Mouse (Mus musculus) urinary bladder, adult 18-20 months (tissue): ENCODE measurements at regions not wholly inside any gene's neighbourhood (a gene's known extent, or its start where the extent isn't known, plus 50 kb on each side); places are given as distances from the start of the nearest gene placed in this dataset.
A peak's percentile ranks its signal among the peaks of the same experiment; 100 is the strongest.
"Not testable (repeated sequence)": the region's sequence is repeated elsewhere in the genome, so short reads cannot be mapped to it uniquely, and the experiment has no call there.

ENCODE experiments used
- DNase-seq, 2 experiments: peaks; one replicate each; pipeline ENCODE4 v3.0.0; 2022; ENCODE audit warnings: low spot score in 2 of 2, mixed read lengths in 2 of 2

DNA sequence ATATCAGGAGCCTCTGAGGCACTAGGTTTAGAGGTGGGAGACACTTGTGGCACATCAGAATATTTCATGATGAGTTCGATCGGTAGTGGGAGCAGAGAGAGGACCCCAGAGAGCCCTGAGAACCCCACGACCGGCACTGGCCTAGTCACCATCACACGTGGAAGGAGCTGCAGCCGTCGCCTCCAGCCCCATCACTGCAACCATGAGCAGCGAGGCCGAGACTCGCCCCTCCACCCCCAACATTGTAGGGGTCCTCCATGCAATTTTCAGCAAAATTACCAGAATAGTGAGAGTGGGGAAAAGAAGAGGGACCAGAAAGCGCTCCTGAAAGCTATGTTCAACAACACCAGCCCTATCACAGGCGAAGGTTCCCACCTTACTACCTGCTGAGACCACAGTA is 297.0 kb downstream of the Edem1 start:
- DNase-seq, result no peak

GRCm38 (mm10) chr6:109127203-109127602 is 298.8 kb downstream of the Edem1 start:
- DNase-seq, result no peak

DNA sequence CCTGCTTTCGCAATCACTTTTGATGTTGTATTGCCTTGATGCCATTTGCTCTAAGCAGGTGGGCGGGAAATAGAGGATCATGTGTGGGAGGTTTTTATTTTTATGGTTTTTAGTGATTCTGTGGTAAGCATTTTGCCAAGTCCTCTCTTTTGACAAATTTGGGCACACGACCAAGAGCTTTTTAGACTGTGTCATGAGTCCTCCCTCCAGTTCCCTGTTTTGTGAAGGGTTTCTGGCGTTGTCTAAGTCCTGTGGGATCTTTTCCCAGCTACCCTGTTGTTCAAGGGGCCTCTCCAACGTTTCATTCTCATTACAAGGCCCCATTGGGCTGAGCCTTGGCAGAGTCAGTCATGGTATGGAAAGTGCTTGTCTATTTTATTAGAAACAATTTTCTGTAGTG is 317.7 kb downstream of the Edem1 start:
- DNase-seq, result no peak

DNA sequence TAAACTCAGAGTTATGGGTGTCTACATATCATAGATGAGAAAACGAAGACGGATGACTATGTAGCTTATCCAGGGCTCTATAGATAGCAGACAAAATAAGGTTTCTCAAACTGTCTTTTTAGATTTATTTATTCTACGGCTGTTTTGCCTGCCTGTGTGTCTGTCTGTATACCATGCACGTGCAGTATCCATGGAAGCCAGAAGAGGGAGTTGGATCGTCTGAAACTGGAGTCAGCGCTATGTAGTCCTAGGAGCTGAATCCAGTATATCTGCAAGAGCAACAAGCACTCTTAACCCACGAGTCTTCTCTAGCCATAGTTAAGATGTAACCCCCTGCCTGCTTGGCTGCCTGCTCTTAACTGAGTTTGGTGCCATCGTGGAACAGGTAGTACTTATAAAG is 320.6 kb downstream of the Edem1 start:
- DNase-seq, result no peak

DNA sequence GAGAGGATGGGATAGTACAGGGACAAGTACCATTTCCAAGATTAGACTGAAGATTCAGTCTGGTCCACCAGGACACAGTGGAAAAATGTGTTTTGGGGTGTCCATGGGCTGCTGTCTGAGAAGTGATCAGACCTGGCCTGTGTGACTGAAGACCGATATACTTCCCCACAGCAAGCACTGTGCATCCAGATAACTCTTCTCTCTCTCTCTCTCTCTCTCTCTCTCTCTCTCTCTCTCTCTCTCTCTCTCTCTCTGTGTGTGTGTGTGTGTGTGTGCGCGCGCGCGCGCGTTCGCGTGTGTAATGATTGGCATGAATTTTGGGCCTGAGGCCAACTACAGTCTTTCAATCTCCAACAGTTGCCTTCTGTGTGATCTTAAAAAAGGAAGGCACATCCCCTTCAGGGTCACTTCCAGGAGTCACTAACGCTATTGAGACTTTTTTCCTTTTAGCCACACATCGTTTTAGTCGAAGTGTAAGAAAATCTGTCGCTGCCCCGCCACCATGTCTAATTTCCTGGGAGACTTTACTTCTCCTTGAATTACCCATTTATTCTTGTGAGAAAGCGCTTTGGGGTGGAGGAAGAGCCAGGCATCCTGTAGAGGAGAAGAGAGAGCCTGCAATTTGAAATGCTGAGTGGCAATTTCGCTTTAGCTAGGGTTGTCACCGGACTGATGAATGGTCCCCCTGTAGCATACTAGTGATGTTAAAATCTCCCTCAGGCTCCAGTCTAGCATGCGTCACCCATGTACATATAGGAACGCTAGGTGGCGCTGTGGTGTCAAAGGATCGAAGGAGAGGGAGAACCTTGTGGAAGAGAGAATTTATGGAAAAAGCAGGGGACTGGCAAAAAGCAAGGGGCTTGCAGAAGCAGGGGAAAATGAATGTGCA is 321.8 kb downstream of the Edem1 start:
- peak; percentile 13 to 33 for DNase-seq

DNA sequence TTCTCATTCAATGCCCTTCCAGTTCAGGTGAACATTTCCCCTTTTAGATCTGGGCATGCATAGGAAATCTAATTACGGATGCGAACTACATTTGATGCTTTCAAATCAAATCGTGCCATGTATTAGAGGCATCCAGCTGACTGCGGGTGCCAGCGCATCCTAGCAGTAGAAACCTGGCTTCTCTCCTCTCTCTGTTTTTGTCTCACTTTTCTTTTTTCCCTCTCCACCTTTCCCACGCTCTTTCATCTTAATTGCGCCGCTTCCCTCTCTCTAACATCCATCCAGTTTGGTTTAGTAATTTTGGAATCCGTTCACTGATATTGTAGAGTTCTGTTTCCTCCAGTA is 322.4 kb downstream of the Edem1 start:
- DNase-seq, result no peak

DNA sequence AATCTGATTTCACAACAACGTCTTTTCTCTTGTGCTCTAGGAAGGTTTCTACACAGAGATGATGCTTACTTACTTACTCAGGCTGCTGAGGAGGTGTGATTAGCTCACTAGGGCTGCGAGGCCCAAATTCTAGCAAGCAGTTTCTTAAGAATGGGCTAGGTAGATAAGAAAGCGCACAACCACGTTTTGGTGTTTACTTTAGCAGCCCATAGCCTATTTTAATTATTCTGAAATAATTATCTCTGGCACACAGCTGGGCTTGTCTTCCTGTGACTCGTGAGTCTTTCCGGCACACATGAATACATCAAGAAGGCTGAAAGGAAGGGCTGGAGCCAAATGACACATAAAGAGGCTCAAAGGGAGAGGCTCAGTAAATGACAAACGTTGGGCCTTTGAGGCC is 325.2 kb downstream of the Edem1 start:
- DNase-seq, result no peak

DNA sequence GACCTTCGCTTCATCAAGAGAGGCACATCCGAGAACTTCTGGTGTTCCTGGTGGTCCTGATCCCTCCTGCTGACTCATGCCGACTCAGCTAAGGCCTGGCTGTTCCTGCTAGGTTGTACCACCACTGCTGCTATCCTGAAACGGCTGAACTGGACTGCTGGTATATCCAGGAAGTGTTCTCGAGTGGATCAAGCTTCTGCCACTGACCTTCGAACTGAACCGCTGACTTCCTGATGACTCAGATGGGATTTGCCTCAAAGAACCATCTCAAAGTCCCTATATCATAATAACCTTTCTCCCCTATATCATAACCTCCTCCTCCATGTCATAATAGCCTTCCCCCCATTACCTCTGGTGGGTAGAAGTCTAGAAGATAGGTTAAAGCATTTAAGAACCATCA is 331.1 kb downstream of the Edem1 start:
- no peak for DNase-seq

- DNase-seq, result no peak
Observed at GRCm38 (mm10) chr6:109167439-109167838, 339.0 kb downstream of the Edem1 start.

DNA sequence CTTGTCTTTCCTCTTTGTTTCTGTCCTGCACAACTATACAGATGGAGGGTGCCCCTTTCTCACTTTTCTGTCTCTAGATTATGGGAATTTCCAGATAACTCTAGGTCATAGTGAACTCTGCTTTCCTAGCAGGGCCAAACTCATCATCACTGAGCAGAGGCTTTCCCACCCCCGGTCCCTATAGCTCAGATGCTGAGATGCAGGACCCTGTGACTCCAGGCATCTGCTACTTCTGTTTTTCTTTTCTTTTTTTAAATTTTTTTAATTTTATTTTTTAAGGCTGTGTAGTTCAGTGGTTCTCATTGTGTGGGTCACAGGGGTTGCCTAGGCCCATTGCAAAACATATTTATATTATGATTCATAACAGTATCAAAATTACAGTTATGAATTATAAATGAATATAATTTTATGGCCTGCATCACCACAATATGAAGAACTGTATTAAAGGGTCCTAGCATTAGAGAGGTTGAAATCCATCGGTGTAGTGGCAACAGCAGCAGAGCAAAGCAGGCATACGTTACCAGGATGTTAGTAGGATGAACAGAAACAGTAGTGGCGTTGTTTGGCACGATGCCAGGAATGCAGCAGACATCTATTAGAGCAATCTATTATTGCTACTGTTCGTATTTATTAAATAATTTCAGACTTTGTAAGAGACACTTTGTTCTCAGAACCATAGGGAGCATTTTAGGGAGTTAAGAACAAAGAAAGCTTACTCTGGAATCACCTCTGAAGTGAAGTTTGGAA is 343.8 kb downstream of the Edem1 start:
- no peak for DNase-seq

- no peak for DNase-seq
Observed at GRCm38 (mm10) chr6:109173015-109173414, 344.6 kb downstream of the Edem1 start.

DNA sequence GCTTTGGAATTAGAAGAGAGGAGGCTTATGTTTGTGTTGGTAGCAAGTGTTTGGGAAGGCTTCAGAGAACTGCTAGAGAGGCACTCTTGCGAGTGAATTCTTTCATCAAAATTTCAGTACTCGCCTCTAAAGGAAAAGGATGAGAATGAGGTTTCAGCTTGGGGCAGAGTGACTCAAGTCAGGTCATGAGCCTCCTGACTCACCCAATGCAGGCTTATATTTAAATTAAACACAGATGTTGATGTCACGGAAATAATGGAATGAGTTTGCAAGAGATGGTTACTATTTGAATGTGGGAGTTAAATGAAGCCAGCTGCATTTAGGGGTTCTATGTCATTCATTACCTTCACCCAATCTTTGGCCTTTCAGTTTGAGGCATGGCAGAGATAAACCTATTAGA is 348.4 kb downstream of the Edem1 start:
- no peak for DNase-seq

GRCm38 (mm10) chr6:109182878-109183277 is 354.4 kb downstream of the Edem1 start:
- no peak for DNase-seq

- not testable (repeated sequence) for DNase-seq
Observed at GRCm38 (mm10) chr6:109193061-109193460, 364.6 kb downstream of the Edem1 start.

- DNase-seq, result no peak
Observed at GRCm38 (mm10) chr6:109193603-109194002, 365.2 kb downstream of the Edem1 start.

- DNase-seq, result no peak
Observed at GRCm38 (mm10) chr6:109209699-109210098, 381.3 kb downstream of the Edem1 start.

GRCm38 (mm10) chr6:109230391-109230790 is 401.9 kb downstream of the Edem1 start:
- DNase-seq, result no peak

GRCm38 (mm10) chr6:109233426-109233825 is 405.0 kb downstream of the Edem1 start:
- DNase-seq, result no peak

GRCm38 (mm10) chr6:109245666-109246065 is 417.2 kb downstream of the Edem1 start:
- DNase-seq, result no peak

GRCm38 (mm10) chr6:109246510-109246909 is 418.1 kb downstream of the Edem1 start:
- DNase-seq, result not testable (repeated sequence)
